Mouse (Mus musculus) monocyte, adult 5-6 weeks (primary cell): Measurements from ENCODE around the gene Slc4a5. TPM values are rescaled to one million over a fixed set of nuclear protein-coding genes. Genes with fewer than 3 reads are reported as not detected.

Source experiments
- ATAC-seq: fragments of 153-309, 156-312 bp; replicated peaks from 2 replicates; pipeline ENCODE4 v1.8.0; 2017; ENCODE audit warnings: mild to moderate bottlenecking; ENCODE audit not compliant: low TSS enrichment, insufficient number of reproducible peaks, severe bottlenecking, poor library complexity, low FRiP score
- total RNA-seq: library from RNA; stranded (forward); fragments of 200-1000, 200-491, 200-594 nt; gene quantifications from 3 replicates; pipeline ENCODE4 v1.2.3, GENCODE M21; 2017

Gene Slc4a5
- total RNA-seq, result not detected in 3 replicates

DNA sequence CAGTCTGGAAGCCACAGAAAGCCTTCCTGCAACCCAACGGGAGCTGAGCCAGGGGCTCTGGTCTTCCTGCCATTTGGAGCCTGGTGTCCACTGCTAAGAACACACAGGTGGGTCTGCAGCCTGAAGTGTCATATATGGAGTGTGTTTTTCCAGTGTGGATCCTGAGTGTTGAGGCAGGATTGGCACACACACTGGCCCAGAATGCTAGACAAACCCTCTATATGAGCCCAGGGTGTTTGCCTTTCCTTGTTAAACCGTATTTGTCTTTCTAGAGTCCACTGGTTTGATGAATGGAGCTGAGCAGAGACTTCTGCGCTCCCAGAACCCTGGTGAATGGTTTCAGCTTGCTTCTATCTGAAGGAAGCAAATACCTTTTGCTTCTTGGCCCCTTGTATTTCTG lies at the start of gene Slc4a5:
Slc4a5 (plus strand) TSS at position 15 of the 400 bp plus-strand sequence.
- no peak for ATAC-seq

DNA sequence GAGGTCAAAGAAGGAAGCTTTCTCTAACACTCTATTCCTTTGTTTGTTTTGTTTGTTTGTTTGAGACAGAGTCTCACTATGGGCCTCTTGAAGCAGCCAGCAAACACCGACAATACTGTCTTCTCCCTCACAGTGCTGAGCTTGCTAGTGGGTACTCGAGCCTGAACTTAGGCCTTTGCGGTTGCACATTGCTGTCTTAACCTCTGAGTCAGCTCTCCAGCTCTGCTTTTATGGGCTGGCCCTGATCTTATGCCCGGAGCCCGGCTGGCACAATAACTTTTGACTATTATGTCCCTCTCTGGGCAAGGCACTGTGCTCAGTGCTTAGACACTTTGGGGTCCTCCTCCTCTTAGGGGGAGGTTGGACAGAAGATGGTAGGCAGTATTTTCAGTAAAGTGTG lies 49.8 kb upstream of the Slc4a5 start:
- no peak for ATAC-seq

DNA sequence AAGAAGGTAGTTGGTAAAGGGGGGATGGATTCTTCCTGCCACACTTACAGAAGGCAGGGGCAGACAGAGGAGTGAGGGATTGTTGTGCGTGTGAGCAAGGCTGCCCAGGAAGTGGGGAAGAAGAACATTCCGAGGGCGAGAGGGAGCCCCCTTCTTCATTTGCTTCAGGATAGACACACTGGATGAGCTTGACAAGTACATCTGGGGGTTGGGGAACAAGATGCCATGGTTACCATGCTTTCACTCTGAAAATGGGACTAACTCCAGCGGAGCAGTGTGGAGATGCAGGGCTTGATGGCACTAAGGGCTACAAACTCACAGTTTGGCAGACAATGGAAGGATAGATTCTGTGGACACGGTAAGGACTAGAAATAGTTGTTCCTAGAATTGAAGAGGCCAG lies 48.6 kb upstream of the Slc4a5 start:
- ATAC-seq, result no peak

DNA sequence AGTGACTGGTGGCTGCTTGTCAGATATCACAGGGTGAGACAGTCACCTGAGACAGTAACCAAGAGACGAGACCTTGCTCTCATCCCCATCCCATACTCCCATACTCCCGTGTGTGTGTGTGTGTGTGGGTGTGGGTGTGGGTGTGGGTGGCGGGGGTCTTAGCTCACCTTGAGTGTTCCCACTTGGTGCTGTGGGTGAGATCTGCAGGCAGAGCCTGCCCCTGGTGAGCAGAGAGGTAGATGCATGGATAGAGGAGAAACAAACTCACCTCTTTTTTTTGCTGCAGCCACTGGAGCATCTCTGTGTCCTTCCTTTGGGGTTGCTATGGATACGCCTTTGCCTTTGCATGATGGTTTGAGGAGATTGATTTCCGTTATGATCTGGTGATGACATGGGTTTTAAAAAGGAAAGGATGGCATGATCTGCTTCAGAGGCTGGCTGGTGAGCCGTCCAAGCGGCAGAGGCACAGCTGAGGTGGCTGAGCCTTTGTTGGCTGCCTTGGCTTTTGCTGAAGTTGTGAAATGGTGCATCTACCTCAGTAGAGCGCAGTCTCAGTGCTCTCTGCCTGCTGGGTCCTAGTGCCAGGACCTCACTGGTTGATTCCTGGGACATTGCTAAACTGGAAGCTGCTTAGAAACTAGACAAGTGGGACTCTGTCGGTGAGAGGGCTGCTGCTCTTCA lies 47.2 kb upstream of the Slc4a5 start:
- no peak for ATAC-seq

DNA sequence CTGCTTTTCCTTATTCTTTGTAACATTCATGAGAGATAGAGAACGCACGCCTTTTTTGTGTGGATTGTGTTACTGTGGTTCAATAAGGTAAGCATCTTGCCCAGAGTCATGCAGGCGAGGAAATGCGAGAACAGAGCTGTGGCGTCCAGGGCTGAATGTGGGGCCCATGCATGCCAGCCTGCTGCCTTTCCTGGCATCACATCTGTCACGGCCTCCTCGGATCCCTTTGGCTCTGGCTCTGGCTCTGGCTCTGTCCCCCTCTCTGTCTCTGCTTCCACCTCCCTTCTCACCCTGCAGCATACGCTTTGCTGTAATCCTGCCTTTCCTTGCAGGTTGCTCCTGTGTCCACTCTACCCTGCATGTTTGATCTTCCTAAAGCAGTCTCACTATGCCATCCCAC lies 43.6 kb upstream of the Slc4a5 start:
- ATAC-seq, result no peak

DNA sequence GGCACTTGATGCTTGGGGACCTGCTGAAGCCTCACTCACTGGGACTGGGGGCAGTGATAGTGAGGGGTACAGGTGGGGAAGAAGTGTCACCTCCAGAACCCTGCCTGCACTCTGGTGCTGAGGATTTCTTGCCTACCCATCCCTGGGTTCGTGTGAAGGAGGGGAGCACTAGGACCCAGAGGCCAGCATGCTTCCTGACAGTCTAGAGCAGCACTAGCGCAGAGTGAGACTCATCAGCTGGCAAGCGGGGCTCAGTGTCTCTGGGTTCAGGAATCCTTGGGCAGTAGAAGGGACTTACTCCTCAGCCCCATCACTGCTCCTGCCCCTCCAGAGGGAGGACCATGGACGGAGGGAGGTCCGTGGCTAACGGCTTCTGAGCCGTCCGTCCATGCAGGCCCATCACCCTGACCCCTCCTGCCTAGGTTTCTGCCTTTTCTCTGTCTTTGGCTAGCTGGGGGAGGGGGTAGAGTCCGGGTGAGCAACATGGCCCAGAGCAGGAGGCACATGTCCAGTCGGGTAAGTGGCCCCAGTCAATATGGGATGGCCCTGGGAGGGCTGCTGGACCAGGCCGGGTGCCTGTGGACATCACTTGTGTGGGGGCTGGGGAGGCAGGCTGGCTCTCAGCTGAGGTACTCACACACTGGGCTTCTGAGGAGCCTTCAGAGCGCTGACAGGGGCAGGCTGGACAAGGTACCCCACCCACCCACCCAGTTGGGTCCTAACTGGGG lies 40.1 kb upstream of the Slc4a5 start:
- ATAC-seq, result no peak; the same call in 1 of the 2 replicates

DNA sequence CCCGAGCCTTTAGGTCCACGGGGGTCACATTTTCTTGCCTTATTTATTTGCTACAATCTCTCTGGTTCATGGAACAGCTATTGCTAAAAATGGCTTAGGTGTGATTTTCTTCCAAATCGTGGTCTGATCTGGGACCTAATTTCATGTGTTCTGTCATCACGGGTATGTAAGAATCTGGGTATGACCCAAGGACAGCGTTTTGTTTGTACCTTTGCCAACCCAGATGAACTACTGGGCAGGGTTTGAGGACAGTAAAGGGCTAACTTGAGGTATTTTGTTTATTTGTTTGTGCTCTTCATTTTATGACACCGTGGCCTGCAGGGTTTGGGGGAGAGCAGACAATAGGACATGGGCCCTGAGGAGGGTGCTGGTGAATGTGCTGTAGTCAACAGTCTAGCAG lies 39.0 kb upstream of the Slc4a5 start:
- no peak for ATAC-seq

DNA sequence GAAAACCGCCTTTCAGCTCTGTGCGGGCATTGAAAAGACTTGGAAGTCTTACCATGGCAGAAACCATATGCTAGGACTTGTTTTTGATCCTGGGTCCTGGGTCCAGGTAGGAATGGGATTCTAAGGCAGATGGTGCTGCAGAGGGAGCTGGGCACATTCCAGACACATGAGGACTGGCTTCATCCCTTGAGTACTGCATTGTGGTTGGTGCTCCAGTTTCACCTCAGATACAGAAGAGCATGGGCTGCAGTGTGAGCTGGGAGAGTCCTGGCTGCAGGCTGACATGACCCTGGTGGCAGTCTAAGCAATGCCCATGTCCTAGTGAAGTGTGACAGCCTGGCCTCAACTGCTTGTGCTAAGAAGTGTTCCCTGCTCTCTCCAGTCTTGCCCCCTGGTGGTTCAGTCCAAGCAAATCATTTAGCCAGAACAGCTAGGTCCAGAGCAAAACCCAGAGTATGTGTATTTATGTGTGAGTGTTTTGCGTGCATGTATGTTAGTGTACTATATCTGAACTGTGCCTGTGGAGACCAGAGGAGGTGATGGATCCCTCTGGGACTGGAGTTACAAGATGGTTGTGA lies 34.7 kb upstream of the Slc4a5 start:
- ATAC-seq, result no peak

DNA sequence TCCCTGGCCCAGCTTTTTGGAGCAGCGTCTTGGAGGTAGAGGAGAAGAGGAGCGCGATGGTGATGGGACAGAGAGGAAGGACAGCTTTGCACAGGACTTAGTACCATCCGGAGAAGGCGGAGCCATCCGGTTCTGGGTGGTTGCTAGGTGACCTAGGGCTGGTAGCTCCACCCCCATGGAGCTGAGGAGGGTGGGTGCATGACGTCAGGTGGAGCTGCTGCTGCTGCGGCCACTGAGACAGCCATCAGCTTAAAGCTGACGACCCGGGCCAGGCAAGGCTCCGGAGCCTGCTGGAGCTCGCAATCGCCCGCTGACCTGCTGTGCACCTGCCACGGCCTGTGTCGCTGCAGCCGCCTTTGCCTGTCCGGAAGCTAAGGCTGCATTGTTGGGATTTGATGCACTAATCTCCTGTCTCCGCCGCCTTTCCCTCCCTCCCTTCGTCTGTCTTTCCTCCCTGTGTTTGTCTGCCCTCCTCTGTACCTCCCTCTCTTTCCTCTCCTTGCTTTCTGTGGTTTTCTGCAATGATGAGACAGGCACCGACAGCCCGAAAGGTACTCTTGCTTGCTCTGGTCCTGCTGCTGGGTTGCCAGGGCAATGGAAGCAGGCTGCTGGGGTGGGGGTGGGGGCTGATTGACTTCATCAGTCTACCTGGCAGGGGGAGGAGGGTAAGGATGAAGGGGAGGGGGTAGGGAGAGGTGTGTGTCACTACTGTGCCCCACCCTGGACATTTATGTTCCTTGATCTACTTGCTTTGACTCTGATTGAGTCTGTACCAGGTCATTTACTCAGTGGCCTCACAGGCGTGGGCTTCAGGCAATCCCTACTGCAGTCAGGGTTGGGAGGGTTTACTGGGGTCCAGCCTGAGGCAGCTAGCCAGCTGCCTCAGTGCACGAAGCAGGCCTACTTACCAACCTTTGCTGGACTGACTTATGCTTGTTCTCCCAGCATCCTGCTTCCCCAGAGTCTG lies 33.5 kb upstream of the Slc4a5 start:
- ATAC-seq, result peak; percentile 45; the same call in 1 of the 2 replicates

DNA sequence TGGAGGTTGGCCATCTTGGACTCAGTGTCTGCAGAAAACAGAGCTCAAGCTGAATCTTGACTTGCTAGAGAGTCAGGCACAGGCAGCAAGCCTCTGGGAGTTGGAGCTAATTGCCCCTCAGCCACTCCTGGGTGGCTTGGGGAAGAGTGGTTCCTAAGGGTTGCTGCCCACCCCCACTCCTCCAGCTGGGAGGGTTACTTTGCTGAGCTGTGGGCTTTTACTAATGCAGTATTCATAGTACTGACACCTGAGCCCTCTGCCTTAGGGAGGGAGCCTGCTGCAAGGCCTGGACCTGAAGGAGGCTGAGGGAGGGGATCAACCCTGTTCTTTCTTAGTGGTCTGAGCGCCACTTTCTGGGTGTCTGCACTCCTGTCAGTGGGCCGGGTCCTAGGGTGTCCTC lies 32.7 kb upstream of the Slc4a5 start:
- no peak for ATAC-seq

DNA sequence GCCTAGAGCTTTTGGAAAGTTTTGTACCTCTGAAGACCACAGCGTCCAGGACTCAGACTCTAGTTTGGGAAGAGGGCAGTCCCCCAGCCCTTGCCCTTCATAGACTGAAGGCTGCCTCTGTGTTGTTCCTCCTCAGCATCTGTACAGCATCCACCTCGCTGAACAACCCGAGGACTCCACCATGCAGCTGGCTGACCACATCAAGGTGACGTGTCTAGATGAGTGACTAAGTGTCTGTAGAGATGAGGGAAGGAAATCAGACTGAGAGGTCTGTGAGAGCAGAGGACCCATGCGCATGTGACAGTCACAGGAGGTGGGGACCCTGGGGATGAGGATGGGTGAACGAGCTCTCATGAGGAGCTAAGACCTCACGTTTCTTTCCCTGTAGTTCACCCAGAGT lies 26.1 kb upstream of the Slc4a5 start:
- ATAC-seq, result no peak

DNA sequence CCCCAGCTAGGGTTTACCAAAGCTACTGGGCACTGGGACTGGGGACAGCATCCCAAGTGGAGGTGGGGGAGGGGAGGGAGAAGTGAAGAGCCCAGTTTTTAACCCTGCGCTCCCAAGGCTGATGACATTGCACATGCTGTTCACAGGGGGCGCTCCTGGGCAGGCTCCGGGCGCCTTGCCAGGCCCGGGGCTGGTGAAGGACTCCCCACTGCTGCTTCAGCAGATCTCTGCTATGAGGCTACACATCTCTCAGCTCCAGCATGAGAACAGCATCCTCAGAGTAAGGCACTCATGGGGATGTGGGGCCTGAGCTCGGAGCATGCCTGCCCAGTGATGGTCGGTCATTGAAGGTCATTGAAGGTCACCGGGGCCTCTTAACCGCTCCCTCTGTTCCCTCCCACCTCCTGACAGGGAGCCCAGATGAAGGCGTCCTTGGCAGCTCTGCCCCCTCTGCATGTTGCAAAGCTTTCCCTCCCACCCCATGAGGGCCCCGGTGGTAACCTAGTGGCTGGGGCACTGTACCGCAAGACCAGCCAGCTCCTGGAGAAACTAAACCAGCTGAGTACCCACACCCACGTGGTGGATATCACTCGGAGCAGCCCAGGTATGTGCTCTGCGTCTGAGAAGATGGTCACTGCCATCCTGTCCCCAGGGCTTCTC lies 22.2 kb upstream of the Slc4a5 start:
- ATAC-seq, result no peak

DNA sequence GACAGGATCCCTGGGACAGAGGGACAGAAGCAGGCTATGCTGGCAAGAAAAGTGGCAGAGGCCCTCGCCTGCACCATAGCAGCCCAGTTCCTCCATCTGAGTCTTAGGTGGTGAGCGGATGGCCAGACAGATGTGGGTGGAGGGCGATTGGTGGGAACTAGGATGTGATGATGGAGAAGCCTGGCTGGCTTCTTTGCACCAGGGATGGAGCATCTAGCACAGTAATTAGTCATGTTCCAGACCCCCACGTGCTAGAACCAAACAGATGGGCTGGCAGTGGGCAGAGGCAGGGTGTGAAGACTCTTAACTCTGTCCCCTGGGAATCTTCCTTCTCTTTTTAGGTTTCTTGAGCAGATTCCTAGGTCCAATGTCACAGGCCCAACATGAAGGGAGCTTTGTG lies 16.3 kb upstream of the Slc4a5 start:
- no peak for ATAC-seq

DNA sequence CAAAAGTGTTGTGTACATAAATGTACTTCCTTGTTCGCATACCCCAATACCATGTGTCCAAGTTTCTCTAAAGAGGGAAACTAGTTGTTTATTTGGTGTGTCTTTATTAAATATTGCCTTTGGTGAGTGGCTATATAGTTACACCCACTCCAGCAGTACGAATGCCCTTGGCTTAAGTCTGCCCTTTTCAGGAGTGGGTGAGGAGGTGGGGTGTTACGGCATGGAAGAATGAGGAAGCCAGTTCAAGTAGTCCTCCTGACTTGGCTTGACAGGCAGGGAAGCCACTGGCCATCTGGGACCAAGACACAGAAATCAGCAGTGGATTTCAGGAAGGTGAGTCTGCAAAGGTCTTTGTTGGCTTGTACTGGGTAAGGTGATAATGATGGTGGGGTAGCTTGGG lies 13.8 kb upstream of the Slc4a5 start:
- ATAC-seq, result no peak

DNA sequence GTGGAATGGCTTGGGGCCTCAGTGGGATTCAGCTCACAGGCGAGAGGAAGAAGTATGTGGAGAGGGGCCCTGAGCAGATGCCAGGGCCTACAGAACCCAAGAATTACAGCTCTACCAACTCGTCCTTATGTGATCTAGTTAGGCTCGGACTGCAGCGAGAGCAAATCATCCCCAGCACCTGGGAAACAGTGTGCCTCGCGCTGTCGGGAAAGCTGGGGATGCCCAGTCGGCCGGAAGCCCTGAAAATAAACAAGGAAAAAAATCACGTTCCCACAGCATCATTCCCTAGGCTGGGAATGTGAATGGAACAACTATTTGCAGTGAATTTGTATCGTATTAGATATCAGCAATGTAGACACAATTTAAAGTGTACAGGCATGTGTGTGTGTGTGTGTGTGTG lies 13.3 kb upstream of the Slc4a5 start:
- no peak for ATAC-seq

DNA sequence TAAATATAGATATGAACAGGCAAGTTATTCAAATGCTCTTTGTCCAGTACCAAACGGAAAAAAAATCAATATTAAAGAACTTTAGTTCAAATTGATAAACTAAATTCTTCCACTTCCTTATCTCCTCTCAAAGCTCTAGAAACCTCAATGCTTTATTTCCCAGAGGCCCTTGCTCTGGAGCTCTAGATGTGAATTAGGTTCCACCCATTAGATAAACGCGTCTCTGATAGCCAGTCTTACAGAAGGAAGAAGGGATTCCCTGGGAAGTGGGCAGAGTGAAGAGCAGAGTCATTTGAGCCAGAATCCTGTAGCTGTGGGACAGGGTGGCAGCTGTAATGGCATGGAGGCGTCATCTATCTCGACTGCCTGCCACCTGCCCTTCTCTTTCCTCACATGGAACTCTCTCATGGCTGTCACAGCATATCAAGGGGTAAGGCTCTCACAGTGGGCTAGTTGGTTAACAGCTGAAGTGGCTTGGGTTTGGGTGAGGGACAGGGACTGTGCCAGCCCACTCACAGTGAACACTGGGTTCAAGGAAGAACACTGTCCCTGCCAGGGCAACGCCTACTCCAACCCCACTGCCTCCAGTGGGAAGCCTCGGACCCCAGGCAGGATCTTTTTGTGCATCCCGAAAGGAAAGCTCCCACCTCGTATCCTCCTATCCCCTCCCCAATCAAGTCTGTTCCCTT lies 12.1 kb upstream of the Slc4a5 start:
- ATAC-seq, result no peak

DNA sequence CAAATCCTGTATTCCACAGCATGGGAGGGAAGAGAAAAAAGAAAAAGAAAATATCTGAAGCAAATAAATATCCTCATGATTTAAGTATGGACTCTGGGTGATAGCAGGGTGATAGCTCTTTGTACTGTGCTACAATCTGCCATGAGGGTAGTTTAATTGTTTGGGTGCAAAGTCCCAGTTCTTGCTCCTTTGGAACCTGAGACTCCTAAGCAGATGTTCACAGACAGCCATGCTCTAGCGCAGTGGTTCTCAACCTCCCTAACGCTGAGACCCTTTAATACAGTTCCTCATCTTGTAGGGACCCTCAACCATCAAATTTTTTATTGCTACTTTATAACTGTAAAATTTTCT lies 11.6 kb upstream of the Slc4a5 start:
- ATAC-seq, result no peak

DNA sequence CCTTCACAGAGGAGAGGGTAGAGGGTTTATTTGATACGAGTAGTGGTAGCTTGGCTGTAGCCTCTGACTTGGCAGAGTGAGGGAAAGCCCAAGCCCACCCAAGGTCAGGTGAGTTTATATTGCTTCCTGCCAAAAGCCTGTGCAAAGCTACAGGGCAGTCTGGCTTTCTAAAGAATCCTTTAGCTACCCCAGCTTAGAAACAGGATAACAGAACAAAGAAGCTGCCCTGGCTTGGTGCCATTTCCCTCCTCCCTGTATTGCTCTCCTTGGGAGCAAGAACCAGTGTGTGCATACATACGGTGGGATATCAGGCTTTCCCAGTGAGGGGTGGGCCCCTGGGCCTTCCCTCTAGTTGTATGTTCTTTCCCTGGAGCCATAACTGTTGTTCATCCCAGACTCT lies 9.1 kb upstream of the Slc4a5 start:
- ATAC-seq, result no peak
